Mouse (Mus musculus) urinary bladder, postnatal 10 days (tissue): ENCODE measurements around the gene Zmynd8.

Source experiments
- DNase-seq: peaks from one replicate; pipeline ENCODE4 v3.0.0; 2022; ENCODE audit warnings: low spot score

Zmynd8 gene

GRCm38 (mm10) chr2:165747975-165748374 lies 150.8 kb downstream of the Zmynd8 start:
- DNase-seq: no peak

GRCm38 (mm10) chr2:165745306-165746098 lies 153.3 kb downstream of the Zmynd8 start:
- no peak for DNase-seq

DNA sequence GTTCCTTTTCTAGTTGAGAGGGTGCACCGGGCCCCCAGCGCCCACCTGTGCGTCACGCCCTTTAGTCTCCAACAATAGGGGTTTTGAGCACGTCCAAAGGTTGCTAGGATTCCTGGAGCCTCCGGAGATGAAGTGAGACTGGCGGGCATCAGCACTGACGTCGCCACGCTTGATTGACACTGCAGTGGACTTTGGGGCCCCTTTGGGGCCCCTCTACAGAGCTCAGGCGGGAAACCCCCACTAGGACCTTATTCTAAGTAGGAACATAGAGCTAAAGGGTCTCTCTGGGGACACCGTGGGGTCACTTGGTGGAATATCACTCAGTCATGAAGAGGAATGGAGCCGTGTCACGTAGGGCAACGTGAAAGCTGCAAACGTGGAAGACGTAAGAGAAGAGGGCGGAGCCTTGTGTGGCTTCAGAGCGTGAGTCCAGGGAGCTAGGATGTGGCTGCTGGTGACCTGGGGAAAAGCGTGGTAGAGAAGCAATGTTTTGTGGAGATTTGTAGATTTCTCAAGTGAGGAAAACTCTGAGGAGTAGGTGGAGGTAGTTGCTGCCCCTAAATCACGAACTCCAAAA lies 156.5 kb downstream of the Zmynd8 start:
- no peak for DNase-seq

GRCm38 (mm10) chr2:165741526-165742050 lies 157.2 kb downstream of the Zmynd8 start:
- DNase-seq: no peak

DNA sequence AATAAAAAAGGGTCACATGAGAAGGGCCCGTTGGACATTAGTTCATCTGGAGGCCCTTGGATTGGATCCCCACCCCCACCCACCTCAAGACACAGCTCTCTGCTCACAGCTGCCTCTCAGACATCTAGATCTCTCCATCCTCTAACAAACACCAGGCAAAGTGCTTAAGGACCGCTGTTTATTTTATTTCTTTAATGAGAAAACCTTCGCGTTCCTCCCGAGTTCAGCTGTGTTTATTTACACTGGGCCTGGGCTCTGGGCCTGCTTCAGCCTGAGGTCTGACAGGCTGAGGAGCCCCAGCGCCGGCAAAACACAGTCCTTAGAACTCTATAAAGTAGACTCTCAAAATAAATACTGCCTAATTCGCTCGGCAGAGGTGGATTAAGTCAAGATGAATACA lies 157.8 kb downstream of the Zmynd8 start:
- DNase-seq: no peak

DNA sequence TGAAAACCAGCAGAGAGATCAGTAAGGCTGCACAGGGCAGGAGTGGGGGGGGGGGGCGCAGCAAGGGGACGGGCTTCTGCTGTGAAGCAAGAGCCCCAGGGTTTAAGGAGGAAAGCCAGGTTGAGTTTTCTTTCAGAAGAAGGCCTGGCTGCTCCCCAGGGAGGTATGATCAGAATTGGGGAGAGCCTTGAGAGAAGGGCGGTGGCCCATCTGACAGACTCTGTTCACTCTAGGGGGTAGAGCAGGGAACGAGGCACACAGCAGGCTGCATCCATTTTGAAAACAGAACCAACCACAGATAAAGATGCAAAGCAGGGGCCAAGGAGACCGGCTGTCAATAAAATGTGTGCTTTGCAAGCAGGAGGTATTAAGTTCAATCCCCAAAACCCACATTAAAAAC lies 158.4 kb downstream of the Zmynd8 start:
- no peak for DNase-seq

DNA sequence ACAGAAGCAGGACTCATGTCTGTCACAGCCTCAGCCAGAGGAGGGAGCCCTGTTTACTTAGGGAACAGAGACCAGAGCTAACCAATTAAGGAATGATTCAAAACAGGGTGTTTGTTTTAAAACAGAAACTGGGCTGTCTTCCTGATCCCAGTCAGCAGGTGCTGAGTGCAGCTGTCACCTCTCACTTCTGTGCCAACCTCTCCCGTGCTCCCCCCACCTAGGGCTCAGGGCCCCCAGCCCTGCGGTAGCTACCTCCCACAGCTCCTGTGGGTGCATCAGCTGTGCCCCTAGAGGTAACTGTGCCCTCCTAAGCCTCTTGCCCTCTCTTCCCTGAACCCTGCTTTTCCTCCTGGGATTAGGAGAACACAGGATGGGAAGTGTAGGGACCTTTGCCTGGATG lies 162.5 kb downstream of the Zmynd8 start:
- no peak for DNase-seq
